Mouse (Mus musculus) CH12.LX (cell line): ENCODE data around the gene Pakap.

Experiments
- CHD1 ChIP-seq: IDR thresholded peaks from 2 replicates; pipeline ENCODE4 v1.6.1; 2012; ENCODE audit warnings: low read depth, low read length, improper control_type of control experiment, inconsistent platforms
- HCFC1 ChIP-seq: IDR thresholded peaks from 2 replicates; pipeline ENCODE4 v1.6.1; 2012; ENCODE audit warnings: low read depth, mild to moderate bottlenecking, inconsistent platforms, low read length, improper control_type of control experiment
- IRF4 ChIP-seq: IDR thresholded peaks from 2 replicates; pipeline ENCODE4 v1.6.1; 2014; ENCODE audit warnings: low read depth, mild to moderate bottlenecking, inconsistent platforms, low read length, improper control_type of control experiment
- JUND ChIP-seq: conservative IDR thresholded peaks from 2 replicates; pipeline ENCODE4 v1.6.1; 2011; ENCODE audit warnings: low read depth, low read length, improper control_type of control experiment
- MAZ ChIP-seq: IDR thresholded peaks from 2 replicates; pipeline ENCODE4 v1.6.1; 2012; ENCODE audit warnings: low read depth, mild to moderate bottlenecking, inconsistent platforms, low read length, improper control_type of control experiment, moderate library complexity
- MXI1 ChIP-seq: IDR thresholded peaks from 2 replicates; pipeline ENCODE4 v1.6.1; 2011; ENCODE audit warnings: mild to moderate bottlenecking, low read depth, low read length, improper control_type of control experiment
- MYC ChIP-seq: IDR thresholded peaks from 2 replicates; pipeline ENCODE4 v1.6.1; 2011; ENCODE audit warnings: low read depth, mild to moderate bottlenecking, improper control_type of control experiment, low read length
- POLR2A ChIP-seq: IDR thresholded peaks from 2 replicates; pipeline ENCODE4 v1.6.1; 2011; ENCODE audit warnings: low read depth, mild to moderate bottlenecking, improper control_type of control experiment, low read length
- USF2 ChIP-seq: conservative IDR thresholded peaks from 2 replicates; pipeline ENCODE4 v1.6.1; 2011; ENCODE audit warnings: low read depth, low read length, improper control_type of control experiment

GRCm38 (mm10) chr4:57755085-57755484 is 187.1 kb downstream of the Pakap start:
- no peak for TF ChIP-seq MAZ
- TF ChIP-seq JUND = no peak
- TF ChIP-seq HCFC1 = no peak
- TF ChIP-seq MXI1 = no peak
- TF ChIP-seq CHD1 = no peak
- TF ChIP-seq POLR2A = no peak
- no peak for TF ChIP-seq IRF4
- TF ChIP-seq USF2 = no peak
- no peak for TF ChIP-seq MYC
